Mouse (Mus musculus): ENCODE results near the gene Acaa1b. TPM values are rescaled to one million over a fixed set of nuclear protein-coding genes. Genes with fewer than 3 reads are reported as not detected.

Gene Acaa1b
- total RNA-seq (2021), result 1 to 10 TPM; 2.2 to 3.3 TPM

DNA sequence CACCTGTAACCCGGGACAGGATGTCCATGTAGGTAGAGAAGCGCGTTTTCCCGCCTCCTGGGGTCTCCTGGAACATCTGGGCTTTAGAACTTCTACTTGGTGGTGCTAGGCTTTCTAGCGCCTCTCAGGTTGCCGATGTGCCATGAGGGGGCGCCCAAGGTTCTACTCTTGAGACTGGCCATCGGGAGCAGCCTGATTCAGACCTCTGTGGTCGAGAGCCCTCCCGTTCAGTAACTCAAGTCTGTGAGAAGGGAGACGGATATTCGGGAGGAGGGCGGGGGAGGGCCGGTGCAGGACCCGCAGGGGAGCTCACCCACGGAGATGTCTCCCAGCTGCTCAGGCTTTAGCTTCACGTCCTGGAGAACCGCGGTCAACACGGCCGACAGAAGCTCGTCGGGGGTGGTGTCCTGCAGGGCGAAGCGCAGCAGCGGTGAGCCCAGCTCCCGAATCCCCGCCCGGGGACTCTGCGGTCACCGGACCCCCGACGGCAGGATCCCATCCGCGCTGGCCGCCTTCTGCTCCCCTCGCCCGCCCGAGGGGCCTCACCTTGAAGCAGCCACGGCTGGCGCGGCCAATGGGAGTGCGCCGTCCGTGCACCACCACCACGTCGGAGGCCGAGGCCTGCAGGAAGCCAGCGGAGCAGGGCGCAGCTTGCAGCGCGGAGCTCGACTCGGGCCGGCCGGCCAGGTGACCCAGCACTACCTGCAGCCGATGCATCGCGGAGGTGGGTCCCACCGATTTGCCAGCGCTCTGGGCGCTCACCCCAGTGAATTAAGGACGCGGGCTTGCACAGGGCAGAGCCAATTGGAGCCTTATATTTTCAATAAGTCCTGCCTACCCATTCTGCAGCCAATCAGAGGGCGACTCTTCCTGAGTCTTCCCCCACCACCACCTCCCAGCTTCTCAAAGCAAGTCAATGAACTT lies at the start of gene Acaa1b:
Gene Acaa1b, minus strand, starts transcription at position 816 of the 924 bp plus-strand sequence.
- DNase-seq (ENCODE audit: extremely low spot score in 1 of 2, low spot score in 2 of 2), result peak; percentile 57 to 85

DNA sequence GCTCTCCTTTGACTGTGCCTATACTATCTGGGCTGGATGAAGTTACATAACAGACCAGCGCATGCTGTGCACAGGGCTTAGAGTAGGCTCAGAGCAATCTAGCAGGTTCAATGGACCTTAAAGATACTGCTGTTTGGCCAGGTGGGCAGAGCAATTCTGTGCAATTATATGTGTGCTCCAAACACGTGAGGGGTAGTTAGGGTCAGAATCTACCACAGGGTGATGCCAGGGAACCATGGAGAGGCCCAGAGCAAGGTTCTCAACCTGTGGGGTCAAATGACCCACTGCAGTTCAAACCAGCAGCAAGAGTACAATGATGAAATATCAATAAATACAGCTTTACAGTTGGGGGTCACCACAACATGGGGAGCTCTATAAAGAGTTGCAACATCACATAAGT lies 49.8 kb upstream of the Acaa1b start:
- intact Hi-C loops (cut with DNase I), result no loop called here
- no peak for DNase-seq (ENCODE audit: extremely low spot score in 1 of 2, low spot score in 2 of 2)

More for the DNA sequence above, at the start of gene Acaa1b:
- intact Hi-C loops (cut with DNase I), result no loop called here

DNA sequence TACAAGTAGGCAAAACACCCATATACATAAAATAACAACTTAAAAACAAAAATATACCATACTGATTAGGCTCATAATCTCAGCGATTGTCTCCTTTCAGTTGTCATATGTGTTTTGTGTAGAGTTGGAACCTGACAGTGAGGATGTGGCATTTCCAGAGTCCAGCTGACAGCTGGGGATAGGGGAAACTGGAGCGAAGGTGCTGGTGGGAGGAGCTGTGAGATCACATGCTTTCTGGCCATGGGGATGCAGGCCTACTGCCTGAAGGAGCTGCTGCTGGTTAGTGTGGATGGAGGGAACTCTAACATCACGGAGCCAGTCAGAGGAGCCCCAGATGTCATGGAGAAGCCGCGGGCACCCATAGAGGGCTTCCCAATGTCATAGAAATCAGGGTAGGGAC lies 48.9 kb upstream of the Acaa1b start:
- no peak for DNase-seq (ENCODE audit: extremely low spot score in 1 of 2, low spot score in 2 of 2)
- intact Hi-C loops (cut with DNase I), result no loop called here

DNA sequence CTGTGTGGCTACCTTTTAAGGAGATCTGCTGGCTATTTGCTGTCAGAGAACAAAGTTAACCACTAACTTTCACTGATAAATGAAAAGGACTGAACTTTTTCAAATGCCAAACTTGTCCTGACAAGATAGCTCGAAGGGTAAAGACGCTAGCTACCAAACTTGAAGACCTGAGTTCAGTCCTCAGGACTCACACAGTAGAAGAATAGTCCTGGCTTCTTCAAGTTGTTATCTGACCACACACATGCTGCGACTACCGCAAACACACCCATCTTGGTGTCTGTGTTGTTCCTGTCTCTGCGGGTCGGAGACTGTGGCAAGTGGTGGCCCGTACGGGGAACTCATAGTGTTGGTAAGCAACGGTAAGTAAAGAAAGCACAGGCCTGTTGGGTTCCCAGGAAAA lies 46.7 kb upstream of the Acaa1b start:
- intact Hi-C loops (cut with DNase I), result no loop called here
- no peak for DNase-seq (ENCODE audit: extremely low spot score in 1 of 2, low spot score in 2 of 2)

DNA sequence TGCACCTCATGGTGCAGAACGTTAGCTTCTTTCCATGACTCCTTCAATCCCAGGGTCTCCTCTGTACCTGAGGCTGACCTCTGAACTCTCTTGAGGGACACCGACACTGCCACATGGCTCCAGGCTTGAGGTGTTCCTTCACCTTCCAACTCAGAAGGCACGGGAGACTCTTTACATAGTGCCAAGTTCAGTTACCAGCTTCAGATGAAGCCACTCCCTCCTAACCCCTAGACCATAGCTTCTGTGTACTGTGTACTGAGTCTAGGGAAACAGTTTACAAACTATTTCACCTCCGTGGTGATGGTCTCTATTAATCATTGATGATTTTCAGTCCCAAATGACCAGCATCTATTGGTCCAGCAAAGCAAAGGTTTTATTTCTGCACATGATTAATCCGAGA lies 44.8 kb upstream of the Acaa1b start:
- DNase-seq (ENCODE audit: extremely low spot score in 1 of 2, low spot score in 2 of 2), result no peak
- intact Hi-C loops (cut with DNase I), result no loop called here

DNA sequence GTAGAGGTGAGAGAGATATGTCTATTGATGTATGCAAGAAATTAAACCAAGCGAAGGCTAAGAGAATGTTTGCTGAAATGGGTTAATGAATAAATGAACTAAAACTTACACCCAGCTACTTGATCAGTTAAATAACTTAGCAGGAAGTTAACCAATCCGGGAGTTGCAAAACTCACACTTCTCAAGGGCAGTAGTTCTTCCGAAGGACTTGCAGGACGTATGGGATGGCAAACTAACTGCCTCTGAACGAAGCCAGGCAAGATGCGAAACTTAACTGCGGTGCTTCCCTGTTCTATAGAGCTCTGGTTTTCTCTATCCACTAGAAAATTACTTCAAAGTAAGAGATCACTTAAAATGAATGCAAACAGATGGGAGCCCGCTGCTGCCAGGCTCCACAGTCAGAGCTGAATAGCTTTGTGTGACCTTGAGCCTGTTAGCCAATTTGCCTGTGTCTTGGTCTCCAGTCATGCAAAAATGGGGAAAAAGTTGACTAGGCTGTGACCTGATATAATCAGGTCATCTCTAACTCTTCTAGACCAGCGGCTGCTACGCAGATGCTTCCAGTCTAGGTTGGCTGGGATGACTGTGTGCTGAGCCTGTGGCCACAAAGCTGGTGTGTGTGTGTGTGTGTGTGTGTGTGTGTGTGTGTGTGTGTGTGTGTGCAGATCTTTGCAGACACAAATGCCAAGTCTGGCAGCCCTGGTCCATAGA lies 42.4 kb upstream of the Acaa1b start:
- no peak for DNase-seq (ENCODE audit: extremely low spot score in 1 of 2, low spot score in 2 of 2)
- intact Hi-C loops (cut with DNase I), result no loop called here

DNA sequence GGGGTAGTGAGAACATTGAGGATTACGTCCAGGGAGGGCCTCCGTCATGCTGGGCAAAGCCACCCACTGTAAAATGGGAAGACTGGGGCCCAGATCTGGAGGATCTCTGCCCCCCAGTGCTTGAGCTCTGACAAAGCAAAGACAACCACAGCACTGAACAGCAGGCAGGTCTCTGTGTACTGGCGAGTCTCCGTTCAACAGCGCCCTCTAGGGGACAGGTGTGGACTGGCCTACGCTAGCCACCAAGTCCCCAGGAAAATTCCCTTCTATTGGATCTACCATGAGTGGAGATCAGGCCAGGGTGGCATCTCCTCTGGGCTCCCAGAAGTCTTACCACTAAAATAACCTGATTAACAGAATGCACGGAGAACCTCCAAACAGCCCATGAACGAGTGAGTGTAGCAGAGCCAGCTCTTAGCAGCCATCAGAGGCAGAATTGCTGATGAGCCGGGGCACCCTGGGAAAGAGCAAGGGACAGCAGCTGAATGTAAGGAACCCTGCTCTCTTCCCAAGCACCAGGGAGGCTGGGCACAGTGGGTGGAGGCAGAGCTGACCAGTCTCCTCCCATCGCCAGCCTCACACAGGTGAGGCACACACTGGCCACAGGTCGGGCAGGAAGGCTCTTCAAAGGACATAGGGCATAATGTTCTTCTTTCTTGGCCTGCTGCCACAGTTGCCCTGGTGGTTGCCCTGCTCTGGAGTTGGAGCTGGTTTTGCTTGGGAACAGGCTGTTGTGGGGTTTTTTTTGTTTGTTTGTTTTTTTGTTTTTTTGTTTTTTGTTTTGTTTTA lies 35.5 kb upstream of the Acaa1b start:
- no peak for DNase-seq (ENCODE audit: extremely low spot score in 1 of 2, low spot score in 2 of 2)
- intact Hi-C loops (cut with DNase I), result no loop called here

DNA sequence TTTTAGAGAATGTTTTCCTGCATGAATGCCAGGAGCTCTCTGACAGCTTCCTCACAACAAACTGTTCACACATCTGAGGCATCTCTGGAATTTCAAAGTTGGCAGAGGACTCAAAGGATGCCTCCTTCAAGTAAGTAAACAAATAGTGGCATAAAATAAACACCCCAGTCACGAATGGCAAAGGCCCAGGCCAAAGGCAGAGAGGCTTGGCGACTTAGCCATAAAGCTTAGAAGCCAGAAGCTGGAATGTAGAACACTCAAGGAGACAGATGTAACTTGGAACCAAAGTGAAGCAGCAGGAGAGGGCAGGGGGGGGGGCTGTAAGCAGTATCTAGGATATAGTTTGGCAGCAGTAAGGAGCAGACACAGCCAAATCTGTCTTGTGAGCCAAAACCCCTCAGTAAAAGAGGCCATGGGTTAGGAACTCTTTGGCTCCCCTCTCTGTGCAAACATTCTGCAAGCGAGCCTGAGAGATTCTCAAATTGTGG lies 24.4 kb upstream of the Acaa1b start:
- peak in 1 of 2 experiments; percentile 7 for DNase-seq (ENCODE audit: extremely low spot score in 1 of 2, low spot score in 2 of 2)

DNA sequence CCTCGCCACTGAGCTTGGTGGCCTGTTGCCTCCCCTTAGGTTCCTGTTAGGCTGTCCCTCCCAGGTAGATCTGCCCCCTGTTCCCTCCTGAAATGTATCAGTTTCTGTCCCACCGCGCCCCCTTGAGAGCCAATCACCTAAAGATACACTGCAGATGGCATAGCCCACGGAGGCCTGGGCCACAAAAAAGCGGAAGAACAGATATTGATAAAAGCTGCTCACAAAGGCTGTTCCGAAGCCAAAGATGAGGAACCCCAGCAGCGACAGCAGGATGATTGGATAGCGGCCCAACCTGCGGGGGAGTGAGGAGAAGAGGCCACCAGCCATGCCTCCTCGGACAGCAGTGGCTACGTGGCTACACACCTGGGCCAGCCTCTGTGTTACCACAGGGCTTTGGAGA lies 22.4 kb upstream of the Acaa1b start:
- DNase-seq (ENCODE audit: extremely low spot score in 1 of 2, low spot score in 2 of 2), result no peak
- intact Hi-C loops (cut with DNase I), result no loop called here

More for the DNA sequence above, 24.4 kb upstream of the Acaa1b start:
- intact Hi-C loops (cut with DNase I), result no loop called here

DNA sequence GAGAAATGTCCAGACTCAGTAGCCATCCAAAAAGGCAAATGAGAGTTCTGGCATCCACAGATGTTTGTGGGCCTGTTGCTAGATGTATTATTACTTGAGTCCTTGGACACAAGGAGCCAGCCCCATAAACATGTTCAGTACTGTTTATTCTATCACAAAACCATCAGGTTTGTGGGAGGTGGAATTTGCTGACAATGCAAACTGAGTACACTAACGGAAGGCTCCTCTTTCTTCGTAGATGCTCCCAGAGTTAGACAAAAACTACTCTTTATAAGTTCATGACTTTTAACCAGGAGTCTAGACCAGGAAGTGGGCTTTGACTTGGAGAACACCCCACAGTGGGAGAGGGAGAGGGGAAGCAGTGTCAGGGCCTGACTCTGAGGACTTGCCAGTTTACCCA lies 10.7 kb upstream of the Acaa1b start:
- intact Hi-C loops (cut with DNase I), result no loop called here
- no peak for DNase-seq (ENCODE audit: extremely low spot score in 1 of 2, low spot score in 2 of 2)

DNA sequence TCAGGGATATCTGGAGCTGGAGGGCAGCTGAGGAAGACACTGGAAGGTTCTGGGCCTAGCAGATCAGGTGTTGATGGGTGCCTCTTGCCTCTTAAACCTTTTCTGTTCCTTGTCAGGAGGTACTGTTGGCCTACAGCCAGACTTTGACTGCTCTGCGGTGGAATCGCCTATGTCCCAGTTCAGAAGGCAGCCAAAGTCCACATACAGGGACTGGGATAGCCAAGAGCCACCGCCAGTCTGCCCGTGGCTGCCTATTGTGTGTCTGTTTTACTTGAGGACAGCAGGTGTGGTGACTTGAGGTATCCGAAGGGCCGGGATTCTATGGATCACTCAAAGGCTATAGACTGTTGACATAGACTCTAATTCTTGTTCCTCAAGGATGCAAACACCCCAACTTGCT lies 8.7 kb upstream of the Acaa1b start:
- no peak for DNase-seq (ENCODE audit: extremely low spot score in 1 of 2, low spot score in 2 of 2)
- intact Hi-C loops (cut with DNase I), result no loop called here

DNA sequence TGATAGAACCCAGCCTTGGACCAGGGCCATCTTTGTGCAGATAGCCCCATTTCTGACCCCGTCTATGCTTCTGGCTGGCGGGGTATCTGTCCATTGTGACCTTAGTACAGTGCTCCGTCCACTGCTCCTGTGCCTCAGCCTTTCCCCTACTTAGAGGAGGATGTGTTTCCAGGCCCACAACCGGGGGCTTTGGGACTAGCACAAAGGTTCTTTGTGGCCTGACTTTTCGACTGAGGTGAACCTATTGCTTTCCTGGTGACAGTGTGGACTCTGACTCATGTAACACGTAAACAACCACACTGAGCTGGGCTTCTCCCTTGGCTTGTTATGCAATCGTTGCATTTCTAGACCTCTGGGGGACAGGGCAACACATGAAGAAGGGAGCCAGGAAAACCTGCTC lies 7.8 kb upstream of the Acaa1b start:
- intact Hi-C loops (cut with DNase I), result no loop called here
- no peak for DNase-seq (ENCODE audit: extremely low spot score in 1 of 2, low spot score in 2 of 2)

DNA sequence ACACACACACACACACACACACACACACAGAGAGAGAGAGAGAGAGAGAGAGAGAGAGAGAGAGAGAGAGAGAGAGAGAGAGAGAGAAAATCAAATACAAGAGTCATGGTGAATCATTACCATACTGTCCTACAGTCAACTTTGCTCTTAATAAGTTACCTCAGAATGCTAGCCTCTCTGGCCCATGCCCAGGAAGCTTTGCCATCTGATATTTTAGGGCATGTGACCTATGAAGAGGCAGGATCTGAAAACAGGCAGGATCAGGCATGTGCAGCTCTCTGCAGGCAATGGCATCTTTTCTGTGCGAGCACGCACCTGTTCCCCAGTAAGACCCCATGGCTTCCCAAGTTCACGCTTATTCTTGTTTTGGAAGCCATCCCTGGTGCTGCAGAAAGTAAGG lies 3.8 kb upstream of the Acaa1b start:
- intact Hi-C loops (cut with DNase I), result no loop called here
- no peak for DNase-seq (ENCODE audit: extremely low spot score in 1 of 2, low spot score in 2 of 2)

DNA sequence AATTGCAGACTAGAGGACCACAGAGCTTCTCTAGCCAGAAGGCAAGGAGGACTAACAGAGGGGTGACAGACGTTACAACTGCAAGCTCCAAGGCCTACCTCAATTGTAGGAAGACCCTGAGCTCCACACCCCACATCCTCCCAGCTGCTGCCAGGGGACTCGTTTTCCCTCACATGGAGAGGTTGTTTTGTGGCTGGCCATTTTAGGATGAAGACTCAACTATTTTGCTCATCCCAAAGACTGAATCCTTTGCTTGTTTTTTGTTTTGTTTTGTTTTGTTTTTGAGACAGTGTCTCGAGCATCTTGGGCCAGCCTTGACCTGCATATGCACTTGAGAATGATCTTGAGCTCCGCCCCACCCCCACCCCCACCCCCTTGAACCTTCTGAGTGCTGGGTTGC lies 2.0 kb upstream of the Acaa1b start, which contains the start of gene Gm47289:
Gene Gm47289, plus strand, starts transcription at position 301 of the 400 bp plus-strand sequence.
- DNase-seq (ENCODE audit: extremely low spot score in 1 of 2, low spot score in 2 of 2), result no peak
- intact Hi-C loops (cut with DNase I), result no loop called here

DNA sequence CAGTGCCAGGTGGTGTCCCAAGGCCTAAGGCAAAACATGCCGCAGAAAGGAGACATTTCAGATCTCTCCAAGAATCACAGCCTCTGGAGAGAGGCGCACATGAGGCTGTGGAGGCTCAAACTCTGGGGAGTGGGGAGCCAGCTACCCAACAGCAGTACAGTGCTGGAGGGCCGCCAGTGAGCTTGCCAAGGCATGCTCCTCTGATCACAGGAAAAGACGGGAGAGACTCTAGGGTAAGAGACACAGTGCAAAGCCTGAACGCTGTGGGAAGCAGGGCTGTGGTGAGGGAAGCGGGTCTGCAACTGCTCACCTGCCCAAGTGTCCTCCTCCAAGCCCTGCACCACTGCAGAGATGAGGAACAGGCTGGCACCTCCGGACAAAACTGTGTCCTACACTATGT lies 1.1 kb downstream of the Acaa1b start:
- DNase-seq (ENCODE audit: extremely low spot score in 1 of 2, low spot score in 2 of 2), result peak in 1 of 2 experiments; percentile 62

DNA sequence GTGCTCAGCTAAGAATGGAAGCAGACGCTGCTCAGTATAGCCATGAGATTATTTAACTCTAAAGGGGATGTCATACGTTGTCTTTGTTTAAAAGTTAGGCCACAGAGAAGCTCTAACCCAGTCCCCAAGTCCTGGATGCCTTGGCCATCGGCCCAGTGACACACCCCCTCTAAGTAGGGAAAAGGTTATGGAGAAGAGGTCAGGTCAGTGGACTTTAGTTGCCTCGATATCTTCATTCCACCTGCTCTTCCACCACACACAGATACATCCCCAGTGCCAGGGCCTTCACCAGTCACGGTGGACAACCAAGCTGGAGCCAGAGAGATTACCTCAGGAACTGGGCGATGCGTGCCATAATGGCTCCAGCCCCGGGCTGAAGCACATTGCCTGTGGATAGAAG lies 1.5 kb downstream of the Acaa1b start:
- DNase-seq (ENCODE audit: extremely low spot score in 1 of 2, low spot score in 2 of 2), result no peak
- intact Hi-C loops (cut with DNase I), result no loop called here

More for the DNA sequence above, 1.1 kb downstream of the Acaa1b start:
- intact Hi-C loops (cut with DNase I), result no loop called here

DNA sequence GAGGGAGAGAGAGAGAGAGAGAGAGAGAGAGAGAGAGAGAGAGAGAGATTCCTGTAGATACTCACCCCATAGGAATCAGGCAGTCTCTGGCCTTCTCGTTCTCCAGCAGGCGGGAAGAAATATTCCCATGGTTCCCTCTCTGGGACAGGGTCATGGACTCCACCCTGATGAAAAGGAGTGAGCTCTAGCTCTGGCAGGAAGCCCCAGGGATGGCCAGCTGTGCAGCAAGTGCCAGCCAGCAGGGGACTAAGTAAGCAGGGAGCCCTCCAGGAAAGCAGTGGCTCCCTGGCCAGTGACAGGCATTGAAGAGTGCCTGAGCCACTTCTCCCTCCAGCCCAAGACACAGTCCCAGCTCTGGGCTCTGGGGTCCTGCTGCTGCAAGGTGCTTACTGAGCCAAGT lies 5.1 kb downstream of the Acaa1b start:
- no peak for DNase-seq (ENCODE audit: extremely low spot score in 1 of 2, low spot score in 2 of 2)
- intact Hi-C loops (cut with DNase I), result no loop called here

DNA sequence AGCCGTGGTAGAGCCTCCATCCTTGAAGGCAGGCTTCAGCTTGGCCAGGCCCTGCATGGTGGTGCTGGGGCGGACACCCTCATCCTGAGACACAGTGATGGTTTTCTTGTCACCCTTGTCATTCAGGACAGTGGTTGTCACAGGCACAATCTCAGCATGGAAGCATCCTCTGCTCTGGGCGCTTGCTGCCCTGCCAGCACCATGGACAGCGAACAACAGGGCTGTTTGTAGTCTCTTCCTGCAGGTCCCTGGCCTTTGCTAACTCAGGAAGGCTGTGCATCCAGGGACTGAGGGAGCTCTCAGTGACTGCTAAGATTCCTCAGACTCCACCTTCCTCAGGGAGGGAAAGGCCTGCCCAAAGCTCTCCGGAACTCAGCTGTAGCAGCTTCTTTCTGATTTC lies 7.3 kb downstream of the Acaa1b start:
- intact Hi-C loops (cut with DNase I), result no loop called here
- peak in 1 of 2 experiments; percentile 60 for DNase-seq (ENCODE audit: extremely low spot score in 1 of 2, low spot score in 2 of 2)

DNA sequence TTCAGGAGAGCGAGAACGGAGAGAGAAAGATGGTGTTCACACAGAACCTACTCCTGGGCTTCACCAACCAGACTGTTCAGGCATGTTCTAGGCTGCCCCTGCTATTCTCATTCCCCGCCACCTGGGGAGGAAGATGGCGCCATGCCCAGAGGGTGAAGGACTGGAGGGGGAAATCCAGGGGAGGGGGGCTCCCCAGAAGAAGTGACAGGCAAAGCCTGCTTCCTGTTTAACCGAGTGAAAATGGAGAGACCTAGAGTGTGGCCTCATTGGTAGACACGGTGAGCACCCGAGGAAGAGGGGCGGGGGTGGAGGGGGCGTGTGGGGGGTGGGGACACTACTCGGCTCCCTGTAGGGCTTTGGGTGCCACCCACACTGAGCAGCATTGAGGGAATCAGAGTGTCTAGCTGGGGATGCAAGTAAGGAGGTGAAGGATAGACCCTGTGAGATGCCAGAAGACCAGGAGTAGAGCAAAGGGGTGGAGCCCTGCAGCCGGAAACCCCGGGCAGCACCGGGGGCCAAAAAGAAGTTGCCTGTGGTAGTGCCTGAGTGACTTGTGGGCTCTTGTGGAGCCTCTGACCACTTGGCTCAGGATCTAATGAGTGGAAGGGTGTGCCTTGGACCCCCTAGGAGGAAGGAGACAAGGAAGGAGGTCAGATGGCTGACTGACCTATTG lies 10.7 kb downstream of the Acaa1b start:
- DNase-seq (ENCODE audit: extremely low spot score in 1 of 2, low spot score in 2 of 2), result no peak
- intact Hi-C loops (cut with DNase I), result no loop called here
